Mouse (Mus musculus): ENCODE measurements around the gene Brf1.

The Brf1 gene

DNA sequence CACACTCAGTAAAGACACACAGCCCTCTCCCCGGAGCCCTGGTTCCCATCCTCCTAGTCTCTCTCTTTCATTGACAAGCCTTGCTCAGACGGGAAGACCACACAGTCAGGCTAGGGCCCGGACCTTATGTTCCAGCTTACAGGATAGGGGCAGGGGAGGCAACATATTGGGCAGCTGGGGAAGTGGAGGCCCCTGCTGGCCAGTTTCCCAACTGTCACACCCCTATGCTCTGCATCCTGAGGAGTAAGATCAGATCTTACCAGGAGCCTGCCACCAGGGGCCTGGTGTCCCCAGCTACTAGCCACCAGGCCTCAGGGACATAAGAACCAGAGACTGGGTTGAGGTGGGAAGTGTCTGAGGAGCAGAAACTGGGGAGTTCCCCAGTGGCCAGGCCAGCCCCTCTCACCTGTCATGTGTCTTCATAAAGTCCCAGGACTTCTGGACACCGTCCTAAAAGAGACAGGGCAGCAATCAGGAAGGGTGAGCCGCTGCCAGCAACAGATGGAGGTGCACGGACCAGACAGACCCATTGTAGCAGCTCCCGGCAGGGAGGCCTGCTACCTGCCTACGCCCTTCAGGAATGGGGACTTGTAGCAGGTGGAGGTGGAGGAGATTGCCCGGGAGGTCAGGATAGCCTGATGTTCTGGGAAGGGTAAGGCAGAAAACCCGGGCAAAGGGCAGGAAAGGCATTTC is 61.5 kb downstream of the Brf1 start:
- no peak for DNase-seq (ENCODE audit: low spot score)

DNA sequence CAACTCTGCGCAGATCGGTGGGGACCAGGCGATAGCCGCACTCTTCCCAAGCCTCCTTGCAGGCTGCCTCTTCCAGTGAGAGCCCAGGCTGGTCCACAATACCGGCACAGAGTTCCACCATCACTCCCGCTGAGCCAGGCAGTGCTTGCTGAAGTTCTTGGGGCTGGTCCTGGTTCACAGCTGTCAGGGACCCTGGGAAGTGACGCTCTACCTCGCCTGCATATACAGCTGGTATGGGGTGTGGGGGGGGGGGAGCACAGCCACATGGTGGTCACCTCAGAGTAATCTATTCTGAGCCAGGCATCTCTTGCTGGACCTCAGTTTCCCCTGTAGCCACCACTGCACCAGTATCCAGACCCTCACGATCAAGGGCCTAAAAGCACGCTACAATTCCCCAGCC is 62.1 kb downstream of the Brf1 start:
- DNase-seq (ENCODE audit: low spot score): no peak

DNA sequence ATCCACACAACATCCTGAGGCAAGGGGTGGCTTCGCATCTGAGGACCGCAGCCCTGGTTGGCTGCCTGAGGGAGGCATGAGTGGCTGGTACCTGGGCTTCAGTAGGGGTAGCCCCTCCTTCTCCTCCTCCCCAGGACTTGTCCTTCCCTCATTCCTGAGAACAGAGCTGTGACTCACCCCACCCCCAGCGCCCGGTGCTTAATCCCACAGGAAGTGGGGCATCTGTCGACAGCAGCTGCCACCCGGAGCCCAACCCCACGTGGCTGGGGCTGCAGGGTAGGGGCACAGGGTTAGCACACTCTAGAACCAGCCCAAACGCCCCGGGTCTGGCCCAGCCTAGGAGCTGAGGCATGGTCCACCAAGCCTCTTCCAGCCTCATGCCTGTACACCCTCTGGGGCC is 62.6 kb downstream of the Brf1 start:
- DNase-seq (ENCODE audit: low spot score): no peak

DNA sequence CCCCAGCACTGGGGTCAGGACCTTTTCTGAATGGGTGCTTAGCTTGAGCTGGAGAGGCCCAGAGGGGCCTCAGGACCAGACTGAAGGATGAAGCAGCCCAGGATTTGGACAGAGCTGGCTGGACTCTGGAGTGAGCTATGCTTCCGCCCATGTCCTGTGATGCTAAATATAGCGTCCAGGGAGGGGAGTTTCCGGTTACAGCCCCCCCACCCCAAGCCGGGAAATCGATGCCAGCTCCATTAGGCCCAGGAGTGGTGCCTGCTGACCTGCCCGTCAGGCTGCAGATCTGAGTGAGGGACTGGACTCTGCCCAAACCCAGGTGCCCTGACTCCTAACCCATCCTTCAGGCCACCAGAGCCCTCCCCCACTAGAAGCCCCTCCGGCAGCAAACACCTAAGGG is 67.9 kb downstream of the Brf1 start:
- DNase-seq (ENCODE audit: low spot score): no peak

DNA sequence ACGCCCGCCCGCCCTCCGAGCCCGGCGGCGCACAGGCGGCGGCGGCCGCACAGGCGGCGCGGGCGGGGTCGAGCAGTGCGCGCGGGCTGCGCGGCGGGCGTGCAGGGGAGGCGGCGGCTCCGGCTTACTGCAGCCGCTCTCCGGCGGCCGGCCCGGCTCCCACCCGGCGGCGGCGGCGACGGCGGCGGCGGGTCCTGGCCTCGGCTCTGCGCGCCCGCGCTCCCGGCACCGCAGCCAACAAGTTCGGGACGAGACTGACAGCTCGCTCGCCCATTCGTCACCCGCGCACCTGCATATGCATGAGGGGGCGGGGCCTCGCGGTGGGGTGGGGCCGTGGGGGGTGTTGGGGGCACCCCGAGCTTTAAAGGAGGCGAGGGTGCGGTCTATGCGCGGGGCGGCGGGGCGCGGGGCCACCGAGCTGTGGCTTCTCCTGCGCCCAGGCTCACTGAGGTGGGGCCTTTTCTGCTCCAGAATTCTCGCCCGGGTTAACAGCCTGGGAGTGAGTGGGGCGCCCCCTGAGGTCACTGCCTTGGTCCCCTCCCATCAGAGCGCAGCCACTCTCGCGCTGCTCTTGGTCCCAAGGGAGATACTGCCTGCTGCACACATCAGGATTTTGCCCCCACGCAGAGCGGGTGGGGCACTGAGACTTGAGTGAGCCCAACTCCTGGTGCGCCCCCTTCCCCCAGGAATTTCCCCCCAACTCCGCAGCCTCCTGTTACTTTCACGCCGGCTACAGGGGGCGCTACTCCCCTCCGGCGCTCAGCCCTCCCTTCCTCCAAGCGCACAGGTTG is 70.7 kb downstream of the Brf1 start, which contains the start of gene Jag2:
TSS of gene Jag2 (minus strand) at position 215 of the 791 bp plus-strand sequence.
- no peak for DNase-seq (ENCODE audit: low spot score)

DNA sequence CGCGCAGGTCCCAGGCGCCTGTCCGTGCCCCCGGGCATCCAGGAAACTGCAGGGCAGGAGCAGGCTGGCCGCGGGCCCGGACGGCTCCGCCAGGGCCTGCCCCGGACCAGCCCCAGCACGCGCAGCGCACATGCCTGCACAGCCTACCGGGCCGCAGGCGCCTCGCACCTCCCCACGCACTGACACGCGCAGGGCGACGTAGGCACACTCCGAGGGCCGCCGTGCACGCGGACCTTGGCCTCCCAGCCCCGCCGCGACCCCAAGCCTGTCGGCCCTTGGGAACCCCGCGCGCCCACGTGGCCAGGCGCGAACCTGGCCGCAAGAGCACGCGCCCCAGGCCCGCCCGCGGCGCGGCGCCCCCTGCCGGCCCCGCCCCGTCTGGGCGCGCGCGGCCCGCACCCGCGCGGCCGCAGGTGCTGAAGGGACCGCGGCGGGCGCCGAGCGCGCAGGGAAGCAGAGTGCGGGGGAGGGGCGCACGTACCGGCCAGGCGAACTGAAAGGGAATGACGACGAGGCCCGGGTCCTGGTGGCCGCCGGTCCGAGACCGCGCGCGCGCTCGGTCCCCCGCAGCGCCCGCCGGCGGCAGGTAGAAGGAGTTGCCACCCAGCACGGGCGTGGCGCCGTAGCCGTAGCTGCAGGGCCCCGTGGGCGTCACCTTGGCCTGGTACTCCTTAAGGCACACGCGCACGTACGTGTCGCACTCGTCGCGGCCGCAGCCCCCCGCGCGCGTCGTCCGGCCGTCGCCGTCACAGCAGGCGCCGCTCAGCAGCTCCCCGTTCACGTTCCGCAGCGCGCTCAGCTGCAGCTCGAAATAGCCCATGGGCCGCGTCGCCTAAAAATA is 71.9 kb downstream of the Brf1 start:
- DNase-seq (ENCODE audit: low spot score): no peak

DNA sequence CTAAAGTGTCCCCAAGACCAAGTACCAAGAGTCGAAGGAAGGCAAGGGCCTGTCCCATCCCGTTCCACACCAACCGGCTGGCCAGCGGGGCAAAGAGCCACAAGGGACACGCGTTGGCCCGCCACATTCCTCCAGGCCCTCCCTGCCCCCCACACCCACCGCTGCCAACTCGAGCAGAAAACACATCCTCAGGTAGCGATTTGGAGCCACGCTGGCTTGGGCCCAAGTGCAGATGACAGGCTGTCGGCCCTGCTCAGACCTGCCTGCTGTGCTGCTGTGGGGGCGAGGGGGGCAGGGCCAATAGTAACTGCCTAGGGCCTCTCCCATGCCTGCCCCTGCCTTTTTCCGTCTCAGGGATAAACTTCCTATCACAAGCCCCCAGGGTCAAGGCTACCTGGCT is 73.2 kb downstream of the Brf1 start:
- DNase-seq (ENCODE audit: low spot score): no peak

DNA sequence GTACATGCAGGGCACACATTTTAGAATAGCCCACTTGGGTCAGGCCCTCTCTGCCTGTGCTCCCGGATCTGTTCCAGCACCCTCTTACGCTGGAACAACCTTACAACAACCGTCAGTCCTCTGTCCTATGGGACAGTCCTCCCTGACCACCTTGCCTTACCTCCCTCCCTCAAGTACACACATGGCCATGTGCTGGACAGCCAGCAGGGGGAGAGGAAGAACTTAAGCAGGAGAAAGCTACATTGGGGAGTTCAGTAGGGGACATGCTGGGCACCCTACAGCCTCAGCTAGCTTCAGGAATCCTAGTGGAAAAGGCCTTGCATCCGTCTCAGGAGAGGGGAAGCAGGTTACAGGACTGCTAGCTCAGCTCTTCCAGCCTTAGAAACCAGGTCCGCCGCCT is 74.6 kb downstream of the Brf1 start:
- no peak for DNase-seq (ENCODE audit: low spot score)

DNA sequence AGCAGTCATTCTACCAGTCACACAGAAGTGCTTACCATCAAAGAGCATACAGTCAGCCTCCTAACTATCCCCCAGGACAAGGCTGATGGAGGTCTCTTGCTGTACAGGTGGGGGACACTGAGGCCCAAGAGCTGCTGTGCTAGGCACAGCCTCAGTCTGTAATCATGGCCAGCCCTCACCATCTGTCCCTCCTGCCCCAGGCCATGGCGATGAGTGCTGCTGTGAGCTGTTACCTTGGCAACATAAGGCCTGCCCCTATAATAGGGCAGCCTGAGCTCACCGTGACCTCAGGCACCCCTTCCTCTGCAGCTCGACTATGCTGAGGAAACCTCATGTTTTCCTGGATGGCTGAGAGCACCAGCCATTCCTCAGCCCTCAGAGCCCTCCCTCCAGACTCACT is 78.0 kb downstream of the Brf1 start:
- DNase-seq (ENCODE audit: low spot score): no peak

DNA sequence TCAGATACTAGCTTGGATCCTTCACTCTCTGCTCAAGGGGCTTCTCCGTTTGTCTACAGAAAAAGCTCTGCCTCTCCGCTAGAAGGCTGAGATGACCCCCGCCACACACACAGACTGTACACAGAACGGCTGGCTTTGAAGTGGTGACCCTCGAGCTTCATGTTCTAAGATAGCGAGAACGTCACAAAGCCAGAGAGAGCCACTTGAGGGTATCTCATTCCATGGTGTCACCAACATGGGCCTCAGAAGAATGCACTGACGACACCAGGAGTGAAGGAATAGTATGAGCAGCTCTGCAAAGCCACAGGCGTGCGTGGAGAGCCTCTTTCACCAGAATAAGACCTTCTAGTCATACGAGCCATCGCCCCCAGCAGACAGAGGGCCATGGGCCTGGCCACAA is 79.0 kb downstream of the Brf1 start:
- no peak for DNase-seq (ENCODE audit: low spot score)

DNA sequence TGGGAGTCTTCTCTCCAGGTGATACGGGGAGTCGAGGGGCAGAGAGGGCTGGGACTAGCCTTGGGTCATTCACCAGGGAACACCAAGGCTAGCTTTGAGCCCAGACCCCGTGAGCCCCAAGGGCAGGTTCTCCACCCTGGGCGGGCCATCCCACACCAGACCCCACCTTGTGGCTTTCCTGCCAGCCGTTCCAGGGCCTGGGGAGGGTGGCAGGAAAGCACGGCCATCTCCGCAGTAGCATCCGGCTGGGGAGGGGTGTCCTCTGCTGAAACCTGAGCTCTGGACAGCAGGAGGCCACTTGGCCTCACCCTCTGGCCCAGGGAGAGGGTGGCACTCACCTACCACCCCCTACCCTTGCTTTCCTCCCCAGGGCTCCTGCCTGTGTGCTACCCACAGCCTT is 82.6 kb downstream of the Brf1 start:
- DNase-seq (ENCODE audit: low spot score): no peak

DNA sequence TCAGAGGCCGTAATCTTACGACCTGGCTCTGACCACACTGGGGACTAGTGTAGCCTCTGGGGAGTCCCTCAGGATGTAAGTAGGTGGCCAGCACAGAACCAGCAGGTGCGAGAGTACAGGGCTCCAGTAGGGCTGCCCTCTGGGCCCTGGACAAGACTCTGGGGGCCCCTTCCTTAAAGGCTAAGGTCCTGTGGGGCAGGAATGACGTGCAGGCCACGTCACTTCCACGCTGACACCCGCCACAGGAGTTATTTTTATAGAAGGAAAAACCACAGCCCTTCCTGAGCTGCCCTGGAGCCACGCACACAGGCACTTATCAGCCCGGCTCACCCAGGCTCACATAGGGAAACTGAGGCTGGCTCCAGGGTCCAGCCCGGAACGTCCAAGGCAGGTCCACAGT is 83.0 kb downstream of the Brf1 start:
- no peak for DNase-seq (ENCODE audit: low spot score)

DNA sequence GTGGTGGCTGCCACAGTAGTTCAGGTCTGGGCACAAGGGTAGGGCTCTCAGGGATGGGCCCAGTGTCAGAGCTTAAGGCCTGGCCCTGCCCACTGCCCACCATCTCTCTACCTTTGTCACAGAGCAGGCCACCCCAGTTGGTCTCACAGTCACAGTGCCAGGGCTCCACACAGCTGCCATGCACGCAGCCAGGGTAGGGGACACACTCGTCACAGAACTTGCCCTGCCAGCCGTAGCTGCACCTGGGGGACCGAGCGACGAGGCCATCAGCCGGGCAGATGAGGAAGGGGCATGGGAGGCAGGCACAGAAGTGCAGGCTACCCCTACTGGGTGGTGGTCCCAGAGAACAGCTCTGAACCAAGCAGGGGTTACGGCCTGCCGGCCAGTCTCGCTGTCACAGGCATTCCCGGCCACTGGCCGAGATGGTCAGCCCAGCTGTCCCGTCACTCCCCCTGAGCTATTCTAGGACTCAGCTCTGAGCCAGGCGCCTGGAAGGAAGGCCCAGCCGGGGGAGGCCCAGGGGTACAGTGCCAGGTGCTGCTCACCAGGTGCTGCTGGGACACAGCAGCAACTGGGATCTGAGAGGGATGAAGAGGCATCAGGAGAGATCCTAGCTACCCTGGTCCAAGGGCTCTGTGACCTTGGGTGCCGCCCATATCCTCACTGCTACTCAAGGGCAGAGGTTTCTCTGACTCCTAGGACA is 83.7 kb downstream of the Brf1 start:
- no peak for DNase-seq (ENCODE audit: low spot score)

DNA sequence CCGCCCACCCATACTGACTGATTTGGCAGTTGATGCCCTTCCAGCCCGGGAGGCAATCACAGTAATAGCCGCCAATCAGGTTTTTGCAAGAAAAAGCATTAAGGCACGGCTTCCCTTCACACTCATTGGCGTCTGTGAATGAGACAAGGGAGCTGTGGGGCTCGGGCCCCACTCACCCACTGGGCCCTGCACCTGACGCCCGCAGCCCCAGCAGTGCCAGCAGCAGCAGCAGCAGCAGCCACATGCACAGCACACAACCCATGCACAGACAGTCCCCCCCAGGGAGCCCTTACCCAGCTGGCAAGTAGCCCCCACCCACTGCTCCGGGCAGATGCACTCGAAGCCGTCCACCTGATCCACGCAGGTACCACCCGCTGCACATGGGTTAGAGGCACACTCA is 84.9 kb downstream of the Brf1 start:
- no peak for DNase-seq (ENCODE audit: low spot score)

DNA sequence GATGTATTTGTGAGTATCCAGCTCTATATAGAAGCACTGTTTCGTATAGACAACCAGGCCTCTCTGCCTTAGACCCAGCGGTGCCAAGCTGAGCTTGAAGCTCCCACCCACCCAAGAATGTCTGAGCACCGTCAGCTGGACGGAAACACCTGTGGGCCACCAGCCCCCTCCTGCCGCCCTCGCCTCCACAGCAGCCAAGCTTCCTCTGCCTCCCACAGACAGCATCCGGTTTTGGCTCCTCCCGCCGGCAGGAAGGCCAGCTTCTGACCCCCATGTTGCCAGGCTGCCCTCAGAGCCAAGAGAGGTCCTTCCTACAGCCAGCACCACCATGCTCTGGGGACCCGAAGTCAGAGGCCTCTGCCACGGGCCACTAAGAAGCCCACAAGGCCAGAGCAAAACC is 86.0 kb downstream of the Brf1 start:
- DNase-seq (ENCODE audit: low spot score): no peak

DNA sequence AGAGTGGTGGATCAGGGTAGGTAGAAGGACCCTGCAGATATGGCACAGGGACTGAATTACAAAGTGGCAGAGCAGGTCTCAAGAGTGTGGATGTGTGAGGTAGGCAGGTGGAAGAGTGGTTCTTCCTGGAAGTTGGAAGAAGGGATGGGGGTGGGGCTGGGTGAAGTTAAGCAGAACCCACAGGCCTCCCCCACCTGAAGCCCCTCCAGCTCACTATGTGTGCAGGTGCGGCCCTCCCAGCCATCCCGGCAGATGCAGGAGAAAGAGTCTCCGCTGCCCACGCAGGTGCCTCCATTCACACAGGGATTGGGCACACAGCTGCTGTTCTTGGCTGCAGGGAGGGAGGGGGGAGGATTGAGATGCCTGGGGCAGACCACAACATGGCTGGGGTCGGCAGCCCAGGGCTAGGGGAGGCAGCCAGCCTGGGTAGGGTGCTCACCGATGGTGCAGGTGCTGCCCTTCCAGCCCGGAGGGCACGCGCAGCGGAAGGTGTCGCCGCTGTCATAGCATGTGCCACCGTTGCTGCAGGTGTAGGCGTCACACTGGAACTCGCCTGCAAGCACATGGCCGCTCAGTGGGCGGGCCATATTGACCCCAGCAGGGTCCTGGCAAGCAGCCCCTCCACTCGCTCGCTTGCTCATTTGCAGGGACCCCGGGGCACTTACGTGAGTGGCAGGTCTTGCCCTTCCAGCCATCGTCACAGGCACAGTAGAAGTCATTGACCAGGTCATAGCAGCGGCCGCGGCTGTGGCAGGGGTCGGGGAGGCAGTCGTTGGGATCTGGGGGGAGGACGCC is 87.4 kb downstream of the Brf1 start:
- DNase-seq (ENCODE audit: low spot score): no peak

DNA sequence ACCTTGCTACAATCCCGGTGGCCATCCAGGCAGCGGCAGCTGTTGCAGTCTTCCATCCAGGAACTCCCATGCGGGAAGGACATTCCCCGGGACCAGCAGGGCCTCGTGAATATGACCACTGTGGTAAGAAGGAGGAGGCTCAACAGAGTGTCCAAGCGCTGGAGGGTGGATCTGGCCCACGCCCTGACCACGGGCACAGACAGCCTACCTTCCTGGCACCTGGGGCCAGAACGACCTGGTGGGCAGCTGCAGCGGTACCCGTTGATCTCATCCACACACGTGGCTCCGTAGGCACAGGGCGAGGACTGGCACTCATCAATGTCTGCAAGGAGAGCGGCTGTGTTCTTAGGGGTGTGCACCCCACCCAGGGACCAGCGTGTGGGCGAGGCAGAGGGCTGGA is 88.8 kb downstream of the Brf1 start:
- no peak for DNase-seq (ENCODE audit: low spot score)

Data from ovary, adult 18-20 months (tissue).